Mouse (Mus musculus) stomach, postnatal 0 days (tissue): Measurements from ENCODE around the gene Ifitm6. TPM values are rescaled to one million over a fixed set of nuclear protein-coding genes. Genes with fewer than 3 reads are reported as not detected.

Source experiments
- ATAC-seq: fragments of 200-750 bp; cut with Nextera tagmentation; 2 replicates; pipeline ENCODE4 v1.8.0; 2017; ENCODE audit not compliant: low FRiP score, low TSS enrichment
- DNase-seq: peaks from one replicate; pipeline ENCODE4 v3.0.0-alpha.2; 2016; ENCODE audit warnings: low spot score
- H3K27ac ChIP-seq: fragments of 300-500 bp; sonication (generic); replicated peaks from 2 replicates; pipeline ENCODE4 v1.5.1; 2014; ENCODE audit warnings: mild to moderate bottlenecking, control low read depth
- H3K27me3 ChIP-seq: fragments of 300-500 bp; sonication (generic); 2 replicates; pipeline ENCODE4 v1.6.1; 2014; ENCODE audit warnings: low read length; ENCODE audit not compliant: control insufficient read depth, insufficient read depth
- H3K36me3 ChIP-seq: fragments of 300-500 bp; sonication (generic); 2 replicates; pipeline ENCODE4 v1.6.1; 2014; ENCODE audit warnings: low read length, mixed read lengths; ENCODE audit not compliant: control insufficient read depth, insufficient read depth
- H3K4me1 ChIP-seq: fragments of 300-500 bp; sonication (generic); replicated peaks from 2 replicates; pipeline ENCODE4 v1.6.1; 2014; ENCODE audit warnings: antibody characterized with exemption; ENCODE audit not compliant: control insufficient read depth, insufficient read depth
- H3K4me2 ChIP-seq: fragments of 300-500 bp; sonication (generic); replicated peaks from 2 replicates; pipeline ENCODE4 v1.6.1; 2014; ENCODE audit warnings: low read depth, mild to moderate bottlenecking, control low read depth, moderate library complexity
- H3K4me3 ChIP-seq: fragments of 300-500 bp; sonication (generic); 2 replicates; pipeline ENCODE4 v1.5.1; 2014; ENCODE audit warnings: low read depth, low read length, control low read depth
- H3K9ac ChIP-seq: fragments of 300-500 bp; sonication (generic); 2 replicates; pipeline ENCODE4 v1.6.1; 2014; ENCODE audit warnings: mild to moderate bottlenecking, low read length, control low read depth, mixed read lengths
- H3K9me3 ChIP-seq: fragments of 300-500 bp; sonication (generic); 2 replicates; pipeline ENCODE4 v1.6.1; 2016; ENCODE audit warnings: low read length; ENCODE audit not compliant: control insufficient read depth
- CTCF ChIP-seq: IDR thresholded peaks from 2 replicates; pipeline ENCODE4 v1.5.1; 2016; ENCODE audit warnings: antibody characterized with exemption, low read depth, mild to moderate bottlenecking, moderate library complexity
- EP300 ChIP-seq: optimal IDR thresholded peaks from 2 replicates; pipeline ENCODE3; 2016; ENCODE audit warnings: antibody characterized with exemption
- WGBS: fragments of 180-500 bp; shearing (Covaris S2); extraction: QIAGEN DNeasy Blood & Tissue Kit; methylation state at CpG from one replicate; pipeline ENCODE4 v1.1.7; 2014; 5-methylcytosine and 5-hydroxymethylcytosine counted together
- polyA plus RNA-seq: library from polyadenylated mRNA; unstranded; fragments of >200 nt; fragmentation: Nextera tagmentation; extraction: Ambion mirVana; gene quantifications from 2 replicates; pipeline ENCODE4 v1.2.1, GENCODE M21; 2015

Gene Ifitm6
- polyA plus RNA-seq, 1 experiment from 2014 or later = 0.40 TPM

DNA sequence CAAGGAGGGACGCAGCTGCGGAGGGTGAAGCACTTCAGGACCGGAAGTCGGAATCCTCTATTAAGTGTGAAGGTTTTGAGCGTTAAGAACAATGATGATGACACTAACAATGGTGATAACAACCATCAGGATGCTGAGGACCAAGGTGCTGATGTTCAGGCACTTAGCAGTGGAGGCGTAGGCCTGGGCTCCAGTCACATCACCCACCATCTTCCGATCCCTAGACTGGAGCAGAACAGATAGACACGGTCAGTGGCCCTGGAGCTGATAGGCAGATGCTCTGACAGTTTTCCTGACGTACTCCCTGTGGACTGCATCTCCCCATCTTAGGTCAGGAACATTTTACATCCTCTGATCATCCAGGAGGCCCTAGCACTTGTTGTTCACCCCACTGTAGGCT lies 8.1 kb downstream of the Ifitm6 start:
- ATAC-seq = no peak
- H3K4me3 ChIP-seq = peak overlapping the region; percentile 49
- WGBS = 61% methylated on average over 9 of the region's 9 CpGs
- TF ChIP-seq CTCF (no peak), EP300 (no peak)
- DNase-seq = no peak
- H3K9me3 ChIP-seq = no peaks in the 10 kb centered on the region
- peaks cover 5% of the 10 kb centered on the region; the same call in 1 of the 2 replicates for H3K4me1 ChIP-seq
- H3K36me3 ChIP-seq = no peaks in the 10 kb centered on the region
- H3K9ac ChIP-seq = peak overlapping the region; percentile 62
- H3K27ac ChIP-seq = peak overlapping the region; percentile 90
- H3K27me3 ChIP-seq = no peaks in the 10 kb centered on the region
- H3K4me2 ChIP-seq = peak overlapping the region; percentile 62

DNA sequence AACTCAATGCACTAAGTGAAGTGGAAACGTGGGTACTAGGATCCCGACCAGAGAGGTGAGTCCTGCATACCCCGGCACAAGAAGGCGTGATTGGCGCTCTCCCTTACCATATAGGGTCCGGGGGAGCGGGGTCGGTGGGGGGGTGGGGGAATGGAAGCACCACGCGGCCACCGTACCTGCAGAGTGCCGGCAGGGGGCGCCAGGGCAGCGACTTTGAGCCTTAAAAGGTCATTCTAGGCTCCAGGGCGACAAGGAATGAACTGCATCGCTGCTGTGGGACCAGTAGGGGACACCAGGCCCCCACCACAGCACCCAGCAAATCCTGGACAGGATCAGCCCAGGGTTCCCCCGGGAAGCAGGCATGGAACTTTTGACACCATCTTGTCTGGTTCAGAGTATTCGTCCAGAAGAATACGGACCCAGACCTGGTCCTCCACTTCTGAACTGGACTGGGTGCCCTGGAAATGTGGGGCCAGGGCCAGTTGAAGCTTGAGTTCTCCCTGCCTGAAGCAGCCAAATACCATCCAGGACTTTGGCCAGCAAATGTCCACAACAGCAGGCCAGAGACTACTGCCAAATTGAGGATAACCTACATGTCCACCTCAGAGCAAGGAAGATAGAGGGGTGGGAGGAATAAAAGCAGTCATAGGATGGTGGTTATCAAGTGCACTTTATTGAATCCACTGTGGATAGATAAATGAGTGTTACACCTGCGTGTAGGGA lies 8.6 kb downstream of the Ifitm6 start:
- Histone ChIP-seq H3K9me3 (no peaks in the 10 kb centered on the region), H3K4me3 (peak overlapping the region; percentile 49), H3K4me2 (peak overlapping the region; percentile 62), H3K9ac (no peak overlapping the region; the same call in 1 of the 2 replicates), H3K27me3 (no peaks in the 10 kb centered on the region), H3K4me1 (peaks cover 5% of the 10 kb centered on the region; the same call in 1 of the 2 replicates), H3K27ac (peak overlapping the region; percentile 90), H3K36me3 (no peaks in the 10 kb centered on the region)
- ATAC-seq (peak; percentile 91), DNase-seq (peak; percentile 85)
- no peak for TF ChIP-seq EP300
- TF ChIP-seq CTCF = peak; percentile 92
- WGBS = 7% methylated on average over 20 of the region's 20 CpGs

DNA sequence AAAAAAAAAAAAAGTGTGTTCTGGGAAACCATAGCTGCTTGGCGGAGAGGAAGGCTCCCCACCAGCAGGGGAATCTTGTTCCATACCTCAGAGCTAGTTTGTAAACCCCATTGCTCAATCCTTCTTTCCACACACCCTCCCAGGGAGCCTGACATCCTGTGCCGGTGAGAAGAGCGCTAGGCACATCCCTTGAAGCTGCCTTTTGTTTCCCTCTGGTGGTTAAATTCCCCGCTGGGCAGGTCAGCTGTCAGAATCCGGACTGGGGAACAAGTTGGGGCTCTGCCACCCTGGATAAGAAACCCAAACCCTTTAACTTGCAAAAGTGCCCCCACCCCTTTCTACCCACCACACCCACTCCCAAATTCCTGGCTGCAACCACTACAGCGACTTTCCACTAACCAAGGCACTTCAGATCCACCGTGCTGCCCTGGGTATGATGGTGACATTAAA lies 9.4 kb downstream of the Ifitm6 start:
- no peaks in the 10 kb centered on the region for H3K36me3 ChIP-seq
- ATAC-seq = peak; percentile 38
- no peak overlapping the region for H3K9ac ChIP-seq
- WGBS = 7% methylated on average over 7 of the region's 7 CpGs
- H3K4me3 ChIP-seq = peak overlapping the region; percentile 14; the same call in 1 of the 2 replicates
- peaks cover 5% of the 10 kb centered on the region; the same call in 1 of the 2 replicates for H3K4me1 ChIP-seq
- no peaks in the 10 kb centered on the region for H3K9me3 ChIP-seq
- no peaks in the 10 kb centered on the region for H3K27me3 ChIP-seq
- H3K27ac ChIP-seq = peak overlapping the region; percentile 79
- DNase-seq = peak; percentile 41
- peak overlapping the region; percentile 62 for H3K4me2 ChIP-seq
- TF ChIP-seq EP300 (no peak), CTCF (peak; percentile 72)

DNA sequence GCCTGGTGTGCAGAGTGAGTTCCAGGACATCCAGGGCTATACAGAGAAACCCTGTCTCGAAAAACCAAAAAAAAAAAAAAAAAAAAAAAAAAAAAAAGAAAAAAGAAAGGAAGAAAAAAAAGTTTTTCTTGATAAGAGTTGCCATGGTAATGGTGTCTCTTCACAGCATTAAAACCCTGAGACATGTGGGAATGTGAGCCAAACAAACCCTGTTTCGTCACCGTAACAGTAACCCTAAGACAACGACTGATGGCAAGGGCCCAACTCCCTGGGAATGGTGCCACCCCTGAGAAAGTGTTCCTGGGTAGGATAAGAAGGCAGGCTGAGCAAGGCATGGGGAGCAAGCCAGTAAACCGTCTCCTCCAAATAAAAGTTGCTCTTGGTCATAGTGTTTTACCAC lies 10.8 kb downstream of the Ifitm6 start:
- DNase-seq = no peak
- H3K36me3 ChIP-seq = no peaks in the 10 kb centered on the region
- H3K4me1 ChIP-seq = peaks cover 5% of the 10 kb centered on the region; the same call in 1 of the 2 replicates
- no peak overlapping the region for H3K9ac ChIP-seq
- no peak overlapping the region for H3K4me2 ChIP-seq
- no peak for ATAC-seq
- H3K27ac ChIP-seq = no peak overlapping the region
- H3K9me3 ChIP-seq = no peaks in the 10 kb centered on the region
- 63% methylated on average over 5 of the region's 5 CpGs for whole genome bisulfite sequencing
- H3K4me3 ChIP-seq = no peak overlapping the region
- no peaks in the 10 kb centered on the region for H3K27me3 ChIP-seq
- TF ChIP-seq EP300 (no peak), CTCF (no peak)

DNA sequence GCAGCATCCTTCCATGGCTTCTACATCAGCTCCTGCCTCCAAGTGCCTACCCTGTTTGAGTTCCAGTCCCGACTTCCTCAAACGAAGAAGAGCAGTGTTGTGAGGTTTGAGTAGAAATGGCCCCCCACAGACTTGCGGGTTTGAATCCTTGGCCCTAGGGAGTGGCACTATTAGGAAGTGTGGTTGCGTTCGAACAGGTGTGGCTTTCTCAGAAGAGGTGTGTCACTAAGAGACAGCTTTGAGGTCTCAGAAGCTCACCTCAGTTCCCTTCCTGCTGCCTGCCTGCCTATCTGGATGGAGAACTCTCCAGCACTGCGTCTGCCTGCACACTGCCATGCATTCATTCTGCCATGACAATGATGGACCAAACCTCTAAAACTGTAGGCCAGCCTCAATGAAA lies 11.3 kb downstream of the Ifitm6 start:
- DNase-seq (no peak), ATAC-seq (no peak)
- H3K9me3 ChIP-seq = no peaks in the 10 kb centered on the region
- no peak overlapping the region for H3K27ac ChIP-seq
- H3K4me3 ChIP-seq = no peak overlapping the region
- no peak overlapping the region for H3K9ac ChIP-seq
- 77% methylated on average over 6 of the region's 6 CpGs for WGBS
- H3K27me3 ChIP-seq = no peaks in the 10 kb centered on the region
- TF ChIP-seq EP300 (no peak), CTCF (no peak)
- H3K4me1 ChIP-seq = peaks cover 5% of the 10 kb centered on the region; the same call in 1 of the 2 replicates
- H3K36me3 ChIP-seq = no peaks in the 10 kb centered on the region
- no peak overlapping the region for H3K4me2 ChIP-seq

DNA sequence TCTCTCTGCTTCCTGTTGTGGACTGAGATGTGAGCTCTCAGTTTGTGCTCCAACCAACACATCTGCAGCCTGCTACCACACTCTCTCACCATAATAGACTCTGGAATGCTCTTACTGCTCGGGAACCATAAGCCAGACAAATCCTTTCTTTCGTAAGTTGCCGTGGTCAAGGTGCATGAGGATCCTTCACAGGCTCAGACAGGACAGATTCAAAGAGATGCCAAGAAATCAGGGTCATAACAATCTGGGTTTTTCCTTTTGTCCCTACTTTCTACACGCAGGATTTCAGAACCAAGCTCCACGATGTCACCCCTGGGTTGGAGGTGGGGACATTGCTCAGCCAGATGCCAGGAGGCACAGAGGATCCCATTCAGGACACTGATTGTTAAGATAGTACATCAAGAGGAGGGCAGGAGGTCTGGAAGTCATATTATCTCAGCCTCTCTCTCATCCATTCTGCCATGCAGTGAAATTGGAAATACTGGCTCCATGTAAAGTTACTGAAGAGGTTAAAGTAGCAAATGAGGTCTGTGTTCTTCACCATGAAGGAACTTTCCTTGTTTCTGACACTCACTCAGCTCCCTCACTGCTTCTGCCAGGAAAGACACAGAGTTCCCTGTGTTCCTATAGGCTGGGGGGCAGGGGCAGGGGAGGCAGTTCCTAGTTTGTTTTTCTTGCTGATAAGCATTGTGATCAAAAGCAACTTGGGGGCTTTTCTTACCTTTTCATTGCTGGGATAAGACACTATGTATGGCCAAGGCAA lies 14.3 kb downstream of the Ifitm6 start:
- TF ChIP-seq EP300 (no peak), CTCF (no peak)
- 68% methylated on average over 5 of the region's 5 CpGs for WGBS
- no peak for ATAC-seq

More for the DNA sequence above, 14.3 kb downstream of the Ifitm6 start:
- Histone ChIP-seq H3K4me3 (no peak overlapping the region), H3K36me3 (no peaks in the 10 kb centered on the region), H3K9ac (no peak overlapping the region), H3K4me2 (no peak overlapping the region), H3K4me1 (no peaks in the 10 kb centered on the region), H3K27ac (no peak overlapping the region), H3K27me3 (no peaks in the 10 kb centered on the region), H3K9me3 (no peaks in the 10 kb centered on the region)
- DNase-seq = no peak
